In the genomic region with DNA sequence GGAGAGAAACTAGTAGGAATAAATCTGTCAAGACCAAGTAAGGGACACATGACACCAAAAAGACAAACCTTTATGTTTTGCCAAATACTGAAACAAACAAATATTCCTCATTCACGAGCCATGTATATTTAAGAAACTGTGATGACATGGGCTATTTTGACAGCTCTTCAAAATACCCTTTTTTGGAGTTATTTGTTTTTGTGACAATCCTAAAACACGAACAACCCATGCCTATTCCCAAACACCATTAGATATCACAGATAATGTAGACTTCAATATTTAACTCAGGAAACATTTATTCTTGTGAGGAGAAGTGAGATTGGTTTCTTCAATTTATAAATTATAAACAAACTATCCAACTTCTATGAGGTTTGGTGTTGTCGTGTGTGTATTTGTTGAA, we compare ENCODE assay signal across 29 mouse cellular contexts. TPM values are rescaled to one million over a fixed set of nuclear protein-coding genes. Genes with fewer than 3 reads are reported as not detected.
"Had no signal": no experiment of that assay in that cellular context is flagged by ENCODE, and none has a peak within 500 bp of the region (broad histone marks: within the 10 kb centered on the region; RNA-seq: fewer than 3 reads in every experiment).

No protein-coding gene starts in this region.

- ATAC-seq: liver, embryonic 12.5 days; liver, postnatal 0 days; midbrain, embryonic 13.5 days; midbrain, embryonic 15.5 days; midbrain, embryonic 16.5 days had no signal

- H3K9me3 ChIP-seq: limb, embryonic 10.5 days; limb, embryonic 12.5 days; limb, embryonic 13.5 days; limb, embryonic 15.5 days; liver, embryonic 12.5 days; liver, embryonic 13.5 days; liver, embryonic 15.5 days; midbrain, embryonic 10.5 days; midbrain, embryonic 12.5 days; midbrain, embryonic 13.5 days; midbrain, embryonic 15.5 days; neural tube, embryonic 12.5 days; neural tube, embryonic 13.5 days had no signal

- H3K27me3 ChIP-seq: limb, embryonic 12.5 days; limb, embryonic 13.5 days; limb, embryonic 15.5 days; liver, embryonic 12.5 days; liver, embryonic 13.5 days; liver, embryonic 15.5 days; megakaryocyte, embryonic 14.5 days; midbrain, embryonic 12.5 days; midbrain, embryonic 13.5 days; midbrain, embryonic 15.5 days; neural tube, embryonic 12.5 days; neural tube, embryonic 13.5 days had no signal

- H3K4me3 ChIP-seq: left cerebral cortex, adult 2 months; limb, embryonic 10.5 days; limb, embryonic 12.5 days; limb, embryonic 13.5 days; limb, embryonic 15.5 days; liver, embryonic 12.5 days; liver, embryonic 13.5 days; liver, embryonic 15.5 days; megakaryocyte, embryonic 14.5 days; midbrain, embryonic 10.5 days; midbrain, embryonic 12.5 days; midbrain, embryonic 13.5 days; midbrain, embryonic 15.5 days; myocyte; neural tube, embryonic 12.5 days; neural tube, embryonic 13.5 days had no signal

- H3K9ac ChIP-seq: limb, embryonic 12.5 days; limb, embryonic 13.5 days; limb, embryonic 15.5 days; liver, embryonic 12.5 days; liver, embryonic 13.5 days; liver, embryonic 14.5 days; liver, embryonic 15.5 days; liver, postnatal 0 days; midbrain, embryonic 12.5 days; midbrain, embryonic 13.5 days; midbrain, embryonic 15.5 days; neural tube, embryonic 12.5 days; neural tube, embryonic 13.5 days had no signal

- H3K4me2 ChIP-seq: limb, embryonic 12.5 days; limb, embryonic 13.5 days; limb, embryonic 15.5 days; liver, embryonic 11.5 days; liver, embryonic 12.5 days; liver, embryonic 13.5 days; liver, embryonic 15.5 days; midbrain, embryonic 11.5 days; midbrain, embryonic 12.5 days; midbrain, embryonic 13.5 days; midbrain, embryonic 15.5 days; neural tube, embryonic 12.5 days; neural tube, embryonic 13.5 days had no signal

- H3K27ac ChIP-seq: left cerebral cortex, adult 2 months; limb, embryonic 10.5 days; limb, embryonic 12.5 days; limb, embryonic 13.5 days; limb, embryonic 15.5 days; liver, embryonic 12.5 days; liver, embryonic 13.5 days; liver, embryonic 14.5 days; liver, embryonic 15.5 days; macrophage; midbrain, embryonic 10.5 days; midbrain, embryonic 12.5 days; midbrain, embryonic 13.5 days; midbrain, embryonic 15.5 days; neural tube, embryonic 12.5 days; neural tube, embryonic 13.5 days had no signal

- H3K4me1 ChIP-seq: limb, embryonic 10.5 days; limb, embryonic 12.5 days; limb, embryonic 13.5 days; limb, embryonic 15.5 days; liver, embryonic 12.5 days; liver, embryonic 13.5 days; liver, embryonic 15.5 days; megakaryocyte, embryonic 14.5 days; midbrain, embryonic 10.5 days; midbrain, embryonic 12.5 days; midbrain, embryonic 13.5 days; midbrain, embryonic 15.5 days; neural tube, embryonic 12.5 days; neural tube, embryonic 13.5 days had no signal

- H3K36me3 ChIP-seq: limb, embryonic 10.5 days; limb, embryonic 12.5 days; limb, embryonic 13.5 days; limb, embryonic 15.5 days; liver, embryonic 12.5 days; liver, embryonic 13.5 days; liver, embryonic 15.5 days; midbrain, embryonic 10.5 days; midbrain, embryonic 12.5 days; midbrain, embryonic 13.5 days; midbrain, embryonic 15.5 days; neural tube, embryonic 12.5 days; neural tube, embryonic 13.5 days had no signal

- DNase-seq: layer of hippocampus, postnatal 36 days; left cerebral cortex, postnatal 4 days; liver; liver, embryonic 13.5 days; liver, postnatal 0 days; lung, postnatal 10 days; lung, postnatal 14 days; lung, postnatal 36 days; midbrain, embryonic 14.5 days had no signal

RNA-seq across cellular contexts. Expression of a gene that starts 32.4 kb away (rescaled TPM):
- polyA plus RNA-seq: myocyte had no signal
